Mouse (Mus musculus) embryo, embryonic 10 days (tissue): ENCODE data around the gene Zfp148.
A peak's percentile ranks its signal among the peaks of the same experiment; 100 is the strongest.
"Not testable (repeated sequence)": the region's sequence is repeated elsewhere in the genome, so short reads cannot be mapped to it uniquely, and the experiment has no call there.

ENCODE experiments used
- DNase-seq: peaks from one replicate; pipeline ENCODE4 v3.0.0-alpha.2; 2015; ENCODE audit warnings: low spot score

Zfp148 gene

GRCm38 (mm10) chr16:33381614-33382245 lies 1.1 kb downstream of the Zfp148 start:
- DNase-seq, result peak; percentile 20

DNA sequence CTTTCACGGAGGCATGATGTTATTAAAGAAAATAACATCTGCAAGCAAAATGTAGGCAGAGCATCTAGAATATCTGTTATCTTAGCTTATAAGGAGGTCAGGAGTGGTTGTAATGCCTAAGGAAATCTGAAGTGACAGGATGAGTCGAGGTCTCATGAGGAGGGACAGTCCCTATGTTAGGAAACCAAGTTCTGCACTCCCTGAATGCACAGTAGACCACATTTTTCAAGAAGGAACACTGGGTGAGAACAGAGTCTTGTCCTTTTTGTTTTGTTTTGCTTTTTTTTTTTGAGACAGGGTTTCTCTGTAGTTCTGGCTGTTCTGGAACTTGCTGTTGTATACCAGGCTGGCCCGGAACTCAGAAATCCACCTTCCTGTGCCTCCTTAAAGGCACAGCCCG lies 1.7 kb downstream of the Zfp148 start:
- no peak for DNase-seq

DNA sequence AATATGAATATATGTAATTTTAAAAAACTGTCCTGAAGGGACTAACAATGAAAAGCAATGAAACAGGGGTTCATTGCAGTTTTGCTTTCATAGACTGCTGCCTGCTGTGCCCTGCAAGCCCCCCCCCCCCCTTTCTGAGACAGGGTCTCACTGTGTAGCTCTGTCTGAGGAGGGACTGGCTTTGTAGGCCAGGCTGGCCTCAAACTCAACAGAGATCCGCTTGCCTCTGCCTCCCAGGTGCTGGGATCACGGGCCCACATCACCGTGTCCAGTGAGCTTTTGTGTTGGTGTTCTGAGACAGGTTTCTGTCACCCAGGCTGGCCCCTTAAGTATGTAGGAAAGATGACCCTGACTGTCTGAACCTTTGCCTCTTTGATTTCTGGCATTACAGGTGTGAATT lies 2.9 kb downstream of the Zfp148 start:
- no peak for DNase-seq

DNA sequence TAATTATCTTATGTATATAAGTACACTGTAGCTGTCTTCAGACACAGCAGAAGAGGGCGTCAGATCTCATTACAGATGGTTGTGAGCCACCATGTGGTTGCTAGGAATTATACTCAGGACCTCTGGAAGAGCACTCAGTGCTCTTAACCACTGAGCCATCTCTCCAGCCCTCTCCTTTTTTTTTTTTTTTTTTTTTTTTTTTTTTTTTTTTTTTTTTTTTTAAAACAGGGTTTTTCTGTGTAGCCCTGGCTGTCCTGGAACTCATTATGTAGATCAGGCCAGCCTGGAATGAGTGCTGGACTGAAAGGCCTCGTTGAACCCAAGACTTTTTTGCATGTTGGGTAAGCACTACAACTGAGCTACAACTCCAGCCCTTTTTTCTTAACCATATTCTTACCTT lies 3.4 kb downstream of the Zfp148 start:
- DNase-seq, result not testable (repeated sequence)

- DNase-seq, result no peak
Observed at GRCm38 (mm10) chr16:33387013-33387412, 6.4 kb downstream of the Zfp148 start.

DNA sequence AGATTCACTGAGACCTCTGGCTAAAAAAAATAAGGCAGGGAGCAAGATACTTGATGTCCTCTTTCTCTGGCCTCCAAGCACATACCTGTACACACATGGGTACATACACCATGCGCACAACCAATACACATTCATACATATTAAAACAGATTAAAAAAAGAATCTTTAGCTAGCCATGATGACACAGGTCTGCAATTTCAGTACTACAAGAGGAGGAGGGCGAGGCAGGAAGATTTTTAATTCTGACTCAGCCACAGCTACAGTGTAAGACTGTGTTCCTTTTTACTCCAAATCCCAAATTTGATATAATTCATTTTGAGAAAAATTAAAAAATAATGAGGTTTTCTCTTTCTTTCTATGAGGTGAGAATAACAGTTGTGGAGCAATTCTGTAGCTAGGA lies 6.8 kb downstream of the Zfp148 start:
- no peak for DNase-seq

DNA sequence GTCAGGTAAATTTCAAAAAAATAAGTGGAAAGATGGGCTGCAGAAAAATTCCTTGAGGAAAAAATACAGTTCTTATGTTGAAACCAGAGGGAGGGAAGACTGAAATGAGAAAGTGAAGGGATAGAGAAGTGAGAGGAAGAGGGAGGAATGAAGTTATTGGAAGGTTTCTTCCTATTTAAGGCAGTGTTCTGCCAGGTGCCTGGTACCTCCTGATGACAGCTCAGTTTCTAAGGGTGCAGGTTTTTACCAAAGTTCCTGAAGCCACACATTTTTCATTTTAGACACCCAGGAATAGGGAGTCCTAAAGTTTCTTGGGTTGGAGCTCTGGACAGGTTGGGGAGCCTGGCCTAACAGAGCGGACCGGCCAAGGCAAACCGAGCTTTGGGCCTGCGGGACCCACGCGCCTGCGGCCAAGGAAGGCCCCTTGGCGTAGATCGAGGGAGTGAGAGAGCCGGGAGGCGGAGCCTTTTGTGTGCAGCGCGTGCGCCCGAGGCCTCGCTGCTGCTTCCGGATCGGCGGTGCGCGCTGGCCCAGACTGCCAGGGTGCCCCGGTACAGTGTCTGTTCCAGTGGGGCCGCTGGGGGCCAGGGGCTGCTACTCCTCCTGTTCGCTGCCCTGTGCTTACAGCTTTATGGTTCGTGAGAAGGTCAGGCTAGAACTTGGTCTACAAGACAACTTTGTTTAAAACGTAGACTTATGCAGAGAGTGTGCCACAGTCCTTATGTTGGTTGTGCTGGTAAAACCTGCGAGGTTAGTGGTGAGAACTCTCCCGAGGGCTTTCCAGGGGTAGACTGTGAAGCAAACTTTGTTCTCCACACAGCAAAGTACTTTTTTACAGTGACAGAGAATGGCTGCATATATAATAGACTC lies 19.5 kb downstream of the Zfp148 start:
- DNase-seq, result peak; percentile 87

GRCm38 (mm10) chr16:33400943-33401342 lies 20.3 kb downstream of the Zfp148 start:
- DNase-seq, result no peak

DNA sequence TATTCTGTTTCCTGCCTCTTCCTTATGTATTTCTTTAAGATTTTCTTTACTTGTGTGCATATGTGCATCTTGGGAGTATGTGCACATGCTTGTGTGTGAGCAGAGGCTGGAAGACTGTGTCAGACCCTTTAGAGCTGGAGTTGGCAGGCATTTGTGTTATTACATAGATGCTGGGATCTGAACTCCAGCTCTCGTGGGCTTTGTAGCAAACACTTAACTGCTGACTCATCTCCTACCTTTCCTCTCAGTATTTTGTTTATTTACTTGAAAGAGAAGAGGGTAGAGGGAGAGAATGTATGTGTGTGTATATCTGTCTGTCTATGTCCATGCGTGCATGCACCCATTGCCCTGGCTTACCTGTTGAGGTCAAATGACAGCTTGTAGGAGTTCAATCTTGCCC lies 22.6 kb downstream of the Zfp148 start:
- DNase-seq, result no peak

DNA sequence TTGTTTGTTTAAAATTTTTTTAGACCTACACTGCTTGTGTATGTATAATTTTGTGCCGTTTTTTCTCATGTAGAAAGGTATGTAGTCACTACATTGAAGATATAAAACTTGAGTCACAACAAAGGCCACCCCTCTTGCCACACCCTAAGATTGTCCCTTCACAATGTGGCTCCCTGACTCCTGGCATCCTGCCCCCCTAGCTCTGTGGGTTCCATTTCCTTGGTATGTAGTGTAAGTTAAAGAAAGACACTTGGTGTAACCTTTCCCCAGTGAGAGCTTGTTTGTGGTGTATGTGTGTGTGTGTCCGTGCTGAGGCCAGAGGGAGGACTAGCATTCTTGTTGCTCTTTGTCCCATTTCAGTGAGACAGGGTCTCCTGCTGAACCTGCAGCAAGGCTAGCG lies 23.4 kb downstream of the Zfp148 start:
- no peak for DNase-seq

DNA sequence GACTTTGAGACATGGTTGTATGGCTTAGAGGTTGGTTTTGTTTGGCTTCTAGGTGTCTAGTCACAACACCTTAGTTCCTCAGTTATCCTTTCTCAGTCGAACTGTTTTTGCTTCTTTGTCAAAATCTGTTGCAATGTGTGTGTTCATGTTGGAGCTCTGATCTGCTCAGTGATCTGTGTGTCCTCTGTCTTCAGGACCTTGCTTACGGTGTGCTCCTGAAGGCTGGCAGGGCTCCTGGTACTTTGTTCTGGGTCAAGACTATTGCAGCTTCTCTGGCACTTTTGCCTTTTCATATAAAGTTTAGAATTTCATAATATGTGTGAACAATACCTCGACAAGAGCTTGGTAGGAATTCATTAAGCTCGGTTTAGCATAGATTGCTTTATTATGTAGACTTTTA lies 24.9 kb downstream of the Zfp148 start:
- no peak for DNase-seq

GRCm38 (mm10) chr16:33410151-33410550 lies 29.5 kb downstream of the Zfp148 start:
- no peak for DNase-seq

GRCm38 (mm10) chr16:33410605-33411004 lies 30.0 kb downstream of the Zfp148 start:
- DNase-seq, result no peak

DNA sequence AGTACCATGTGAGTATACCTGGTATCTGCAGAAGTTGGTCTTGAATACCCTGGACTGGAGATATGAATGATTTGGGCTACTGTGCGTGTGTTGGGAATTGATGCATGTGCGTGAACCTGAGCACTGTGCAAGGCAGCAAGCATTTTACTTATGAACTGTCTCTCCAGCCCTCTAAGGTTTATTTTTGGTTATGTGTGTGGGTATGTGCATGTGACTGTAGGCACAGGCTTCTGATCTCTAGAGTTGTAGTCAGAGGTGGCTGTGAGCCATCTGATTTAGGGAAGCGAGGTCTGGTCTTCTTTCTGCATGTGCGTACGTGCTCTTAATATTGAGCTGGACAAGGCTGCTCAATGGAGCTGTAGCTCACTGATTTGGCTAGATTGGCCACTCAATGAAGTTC lies 33.6 kb downstream of the Zfp148 start:
- DNase-seq, result no peak

DNA sequence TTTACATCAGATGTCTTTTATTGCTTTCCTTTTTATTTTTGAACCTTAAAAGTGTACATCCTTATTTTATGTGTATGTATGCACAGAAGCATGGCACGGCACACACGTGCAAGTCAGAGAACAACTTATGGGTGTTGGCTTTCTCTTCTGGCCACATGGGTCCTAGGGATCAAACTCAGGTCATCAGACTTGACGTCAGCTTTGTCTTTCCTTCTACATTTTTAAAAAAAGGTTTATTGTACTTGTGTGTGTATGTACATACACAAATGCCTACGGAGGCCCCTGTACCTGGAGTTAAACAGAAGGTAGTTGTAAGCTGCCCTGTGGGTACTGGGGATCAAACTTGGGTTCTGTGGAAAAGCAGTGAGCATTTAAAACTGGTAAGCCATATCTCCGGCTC lies 35.0 kb downstream of the Zfp148 start:
- DNase-seq, result no peak

DNA sequence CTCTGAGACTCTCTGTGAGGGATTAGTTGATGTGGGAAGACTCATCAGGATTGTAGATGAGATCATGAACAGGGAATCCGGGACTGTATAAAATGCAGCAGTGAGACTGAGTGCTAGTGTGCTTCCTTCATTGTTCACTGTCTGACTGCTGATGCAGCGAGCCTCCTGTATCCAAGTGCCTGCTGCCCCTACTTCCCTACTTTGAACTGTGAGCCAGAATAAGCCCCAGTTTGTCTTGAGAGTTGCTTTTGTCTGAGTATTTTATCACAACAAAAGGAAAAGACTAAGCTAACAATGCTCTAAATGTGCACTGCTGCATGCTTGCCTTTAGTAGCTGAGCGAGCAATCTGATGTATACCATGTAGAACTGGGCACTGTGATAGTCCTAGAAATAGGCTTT lies 47.7 kb downstream of the Zfp148 start:
- DNase-seq, result no peak

DNA sequence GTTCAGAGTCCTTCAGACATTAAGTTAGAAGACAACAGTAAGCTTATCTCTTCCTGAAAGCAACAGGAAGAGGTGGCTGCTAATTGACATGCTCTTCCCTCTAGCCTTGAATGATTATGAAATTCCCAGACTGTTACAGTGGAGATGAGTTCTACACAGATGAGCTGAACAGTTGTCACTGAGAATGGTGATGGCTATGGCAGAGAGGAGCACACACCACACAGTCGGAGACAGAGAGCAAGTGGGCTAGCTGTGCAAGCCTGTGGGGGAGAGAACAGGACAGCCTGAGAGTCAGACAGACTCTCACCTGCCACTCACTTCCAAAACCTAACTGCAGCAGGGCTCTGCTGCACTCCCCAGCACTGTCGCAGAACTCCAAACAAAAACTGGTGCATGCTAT lies 51.0 kb downstream of the Zfp148 start:
- no peak for DNase-seq

DNA sequence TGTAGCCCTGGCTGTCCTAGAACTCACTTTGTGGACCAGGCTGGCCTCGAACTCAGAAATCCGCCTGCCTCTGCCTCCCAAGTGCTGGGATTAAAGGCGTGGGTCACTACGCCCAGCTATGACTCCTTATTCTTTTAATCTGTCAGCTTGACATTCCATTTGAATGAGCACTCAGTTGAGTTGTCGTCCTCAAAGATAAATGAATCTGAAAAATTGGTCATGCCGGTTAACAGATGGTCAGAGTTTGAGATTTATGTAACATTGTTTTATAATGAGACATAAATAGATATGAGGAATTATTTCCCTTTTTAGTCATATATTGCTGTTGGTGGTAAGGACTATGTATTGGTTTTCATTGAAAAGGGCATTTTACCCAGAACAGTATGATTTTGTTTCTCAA lies 60.4 kb downstream of the Zfp148 start:
- DNase-seq, result no peak

DNA sequence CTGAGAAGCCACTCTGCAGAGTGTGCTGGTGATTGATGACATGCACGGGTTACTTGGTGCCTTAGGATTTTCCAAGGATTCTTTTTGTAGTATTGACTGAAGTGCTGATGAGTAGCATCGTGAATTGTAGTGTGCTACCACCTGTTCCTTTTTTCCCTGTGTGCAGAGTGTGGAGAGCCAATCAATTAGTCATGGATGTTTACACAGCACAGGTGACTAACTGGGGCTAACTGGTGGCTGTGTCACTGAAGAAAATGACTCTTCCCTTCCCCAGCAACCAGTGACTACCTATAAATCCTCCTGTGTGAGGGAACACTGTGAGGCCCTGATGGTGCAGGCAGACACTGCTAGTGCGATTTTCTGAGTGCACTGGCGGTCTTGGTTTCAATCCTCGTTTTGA lies 66.2 kb downstream of the Zfp148 start:
- no peak for DNase-seq

DNA sequence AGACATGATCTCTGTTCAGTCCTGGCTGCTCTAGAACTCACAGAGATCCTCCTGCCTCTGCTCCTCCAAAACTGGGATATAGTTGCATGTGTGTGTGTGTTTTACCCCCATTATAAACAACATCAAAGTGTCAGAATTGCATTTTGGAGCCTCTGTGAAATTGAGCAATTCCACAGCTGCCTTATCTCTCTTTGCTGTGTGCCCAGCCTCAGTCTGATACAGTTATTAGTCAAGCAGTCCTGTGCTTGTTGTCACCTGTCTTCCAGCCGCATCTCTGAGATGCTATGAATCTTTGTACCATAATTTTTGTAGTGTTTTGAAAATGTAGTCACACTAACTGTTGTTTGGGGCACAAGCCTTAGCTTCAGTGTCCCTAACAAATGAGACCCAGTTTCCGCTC lies 73.2 kb downstream of the Zfp148 start:
- DNase-seq, result no peak

GRCm38 (mm10) chr16:33454306-33454705 lies 73.7 kb downstream of the Zfp148 start:
- DNase-seq, result no peak

GRCm38 (mm10) chr16:33455263-33455910 lies 74.8 kb downstream of the Zfp148 start:
- DNase-seq, result no peak

DNA sequence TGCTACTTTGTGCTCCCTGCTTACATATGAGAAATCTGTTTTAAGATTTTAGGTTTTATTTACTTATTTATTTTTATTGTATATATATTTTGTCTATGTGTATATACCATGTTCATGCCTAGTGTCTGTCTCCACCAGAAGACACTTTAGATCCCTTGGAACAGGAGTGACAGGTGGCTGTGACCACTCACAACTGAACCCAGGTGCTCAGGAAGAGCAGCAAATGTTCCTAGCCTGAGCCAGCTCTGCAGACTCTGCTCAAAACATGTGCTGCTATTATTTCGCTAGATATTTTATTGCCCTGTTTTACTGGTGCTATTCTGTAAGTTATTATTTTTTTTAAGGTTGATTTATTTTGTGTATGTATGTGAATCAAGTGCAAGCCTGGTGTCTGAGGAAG lies 78.5 kb downstream of the Zfp148 start:
- no peak for DNase-seq
